Mouse (Mus musculus): ENCODE results near the gene Garnl3. TPM values are rescaled to one million over a fixed set of nuclear protein-coding genes. Genes with fewer than 3 reads are reported as not detected.
"Not testable (repeated sequence)": the region's sequence is repeated elsewhere in the genome, so short reads cannot be mapped to it uniquely, and the experiment has no call there.

Gene Garnl3
- polyA plus RNA-seq, 1 experiment: 46.5 TPM

GRCm38 (mm10) chr2:33032391-33033062 is 98.9 kb downstream of the Garnl3 start:
- no peaks in the 10 kb centered on the region for H3K4me1 ChIP-seq (ENCODE audit: control insufficient read depth, insufficient read depth, low read length)
- H3K27ac ChIP-seq (ENCODE audit: control insufficient read depth, insufficient read depth, low read depth, low read length): no peak overlapping the region
- no peak overlapping the region for H3K4me3 ChIP-seq (ENCODE audit: control insufficient read depth, low read depth, low read length)
- H3K27me3 ChIP-seq (ENCODE audit: control insufficient read depth, insufficient read depth, low read length): no peaks in the 10 kb centered on the region
- TF ChIP-seq POLR2A (IDR thresholded peaks at IDR 0.05; ENCODE audit: control insufficient read depth, low read depth, low read length): no peak
- peaks cover 4% of the 10 kb centered on the region for H3K36me3 ChIP-seq (ENCODE audit: control insufficient read depth, insufficient read depth, low read length)

- no peaks in the 10 kb centered on the region for H3K27me3 ChIP-seq (ENCODE audit: control insufficient read depth, insufficient read depth, low read length)
- no peak overlapping the region for H3K4me3 ChIP-seq (ENCODE audit: control insufficient read depth, low read depth, low read length)
- no peak overlapping the region for H3K27ac ChIP-seq (ENCODE audit: control insufficient read depth, insufficient read depth, low read depth, low read length)
- no peak for TF ChIP-seq CTCF (IDR thresholded peaks at IDR 0.05; ENCODE audit: control insufficient read depth, insufficient read depth, insufficient replicate concordance, low read depth, low read length)
- TF ChIP-seq POLR2A (IDR thresholded peaks at IDR 0.05; ENCODE audit: control insufficient read depth, low read depth, low read length): no peak
- peaks cover 2% of the 10 kb centered on the region for H3K36me3 ChIP-seq (ENCODE audit: control insufficient read depth, insufficient read depth, low read length)
- H3K4me1 ChIP-seq (ENCODE audit: control insufficient read depth, insufficient read depth, low read length): no peaks in the 10 kb centered on the region
Observed at GRCm38 (mm10) chr2:33025040-33025439, 106.4 kb downstream of the Garnl3 start.

DNA sequence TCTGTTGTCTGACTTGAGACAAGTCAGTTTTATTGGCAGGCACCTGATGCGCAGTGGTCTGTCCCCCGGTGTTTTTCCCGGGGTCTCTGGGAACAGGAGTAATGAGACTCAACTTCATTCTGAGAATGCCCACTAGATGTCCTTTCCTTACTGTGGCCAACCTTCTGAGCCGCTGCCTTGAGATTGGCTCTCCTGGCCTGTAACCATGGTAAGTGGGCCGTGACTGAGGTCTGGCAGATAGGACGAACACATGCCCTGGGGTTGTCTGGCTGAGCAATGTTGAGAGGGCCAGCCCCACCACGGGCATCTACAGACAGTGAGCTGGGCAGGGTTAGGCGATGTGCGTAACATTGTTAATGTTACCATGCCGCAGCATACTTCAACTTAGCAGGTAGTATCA is 106.9 kb downstream of the Garnl3 start:
- H3K36me3 ChIP-seq (ENCODE audit: control insufficient read depth, insufficient read depth, low read length): peaks cover 2% of the 10 kb centered on the region
- H3K4me3 ChIP-seq (ENCODE audit: control insufficient read depth, low read depth, low read length): no peak overlapping the region
- TF ChIP-seq CTCF (IDR thresholded peaks at IDR 0.05; ENCODE audit: control insufficient read depth, insufficient read depth, insufficient replicate concordance, low read depth, low read length) (no peak), POLR2A (IDR thresholded peaks at IDR 0.05; ENCODE audit: control insufficient read depth, low read depth, low read length) (no peak)
- no peaks in the 10 kb centered on the region for H3K27me3 ChIP-seq (ENCODE audit: control insufficient read depth, insufficient read depth, low read length)
- H3K4me1 ChIP-seq (ENCODE audit: control insufficient read depth, insufficient read depth, low read length): no peaks in the 10 kb centered on the region
- H3K27ac ChIP-seq (ENCODE audit: control insufficient read depth, insufficient read depth, low read depth, low read length): no peak overlapping the region

- TF ChIP-seq POLR2A (IDR thresholded peaks at IDR 0.05; ENCODE audit: control insufficient read depth, low read depth, low read length) (no peak), CTCF (IDR thresholded peaks at IDR 0.05; ENCODE audit: control insufficient read depth, insufficient read depth, insufficient replicate concordance, low read depth, low read length) (no peak)
- H3K36me3 ChIP-seq (ENCODE audit: control insufficient read depth, insufficient read depth, low read length): no peaks in the 10 kb centered on the region; the same call in 1 of the 2 replicates
- H3K27ac ChIP-seq (ENCODE audit: control insufficient read depth, insufficient read depth, low read depth, low read length): no peak overlapping the region
- H3K4me3 ChIP-seq (ENCODE audit: control insufficient read depth, low read depth, low read length): no peak overlapping the region
- H3K4me1 ChIP-seq (ENCODE audit: control insufficient read depth, insufficient read depth, low read length): no peaks in the 10 kb centered on the region
- H3K27me3 ChIP-seq (ENCODE audit: control insufficient read depth, insufficient read depth, low read length): no peaks in the 10 kb centered on the region
Observed at GRCm38 (mm10) chr2:33022846-33023245, 108.6 kb downstream of the Garnl3 start.

DNA sequence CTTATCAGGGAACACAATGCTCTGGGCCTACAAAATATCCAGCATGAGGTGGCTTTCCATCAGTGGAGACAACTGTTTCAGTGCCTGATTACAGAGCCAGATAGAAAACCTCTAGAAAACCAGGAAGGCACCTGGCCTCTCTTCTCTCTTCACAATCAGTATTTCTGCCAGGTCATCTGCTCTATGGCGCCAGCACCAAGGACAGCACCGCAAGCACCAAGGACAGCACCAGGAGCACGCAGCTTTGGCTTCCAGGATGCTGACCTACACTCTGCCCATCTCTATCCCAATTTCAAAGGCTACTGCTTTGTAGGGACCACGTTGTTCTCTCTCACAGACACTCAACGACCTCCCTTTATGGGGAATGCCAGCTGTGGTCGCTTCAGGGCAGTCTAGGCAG is 113.4 kb downstream of the Garnl3 start:
- Histone ChIP-seq H3K4me3 (ENCODE audit: control insufficient read depth, low read depth, low read length) (no peak overlapping the region), H3K4me1 (ENCODE audit: control insufficient read depth, insufficient read depth, low read length) (no peaks in the 10 kb centered on the region), H3K27ac (ENCODE audit: control insufficient read depth, insufficient read depth, low read depth, low read length) (no peak overlapping the region), H3K27me3 (ENCODE audit: control insufficient read depth, insufficient read depth, low read length) (no peaks in the 10 kb centered on the region), H3K36me3 (ENCODE audit: control insufficient read depth, insufficient read depth, low read length) (no peaks in the 10 kb centered on the region; the same call in 1 of the 2 replicates)
- TF ChIP-seq CTCF (IDR thresholded peaks at IDR 0.05; ENCODE audit: control insufficient read depth, insufficient read depth, insufficient replicate concordance, low read depth, low read length): no peak
- TF ChIP-seq POLR2A (IDR thresholded peaks at IDR 0.05; ENCODE audit: control insufficient read depth, low read depth, low read length): no peak

DNA sequence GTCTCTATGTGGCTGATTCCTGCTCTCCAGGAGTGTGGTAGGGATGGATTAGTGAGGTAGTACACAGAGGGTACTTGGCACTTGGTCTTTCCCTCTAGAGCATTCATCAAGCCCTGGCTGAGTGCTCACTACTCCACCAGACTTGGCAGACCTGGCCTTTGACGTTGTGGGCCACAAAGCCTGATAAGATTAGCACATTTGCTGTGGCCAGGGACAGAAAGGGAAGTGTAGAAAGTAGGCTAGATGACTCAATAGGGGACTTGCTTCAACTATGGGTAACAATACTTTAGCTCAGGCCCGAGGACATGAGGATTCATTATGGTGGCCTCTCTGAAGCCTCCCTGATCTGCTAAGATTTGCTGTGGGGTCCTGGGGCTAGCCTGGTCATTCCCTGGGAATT is 114.3 kb downstream of the Garnl3 start:
- H3K27ac ChIP-seq (ENCODE audit: control insufficient read depth, insufficient read depth, low read depth, low read length): no peak overlapping the region
- no peaks in the 10 kb centered on the region; the same call in 1 of the 2 replicates for H3K36me3 ChIP-seq (ENCODE audit: control insufficient read depth, insufficient read depth, low read length)
- no peaks in the 10 kb centered on the region for H3K27me3 ChIP-seq (ENCODE audit: control insufficient read depth, insufficient read depth, low read length)
- TF ChIP-seq CTCF (IDR thresholded peaks at IDR 0.05; ENCODE audit: control insufficient read depth, insufficient read depth, insufficient replicate concordance, low read depth, low read length) (no peak), POLR2A (IDR thresholded peaks at IDR 0.05; ENCODE audit: control insufficient read depth, low read depth, low read length) (no peak)
- no peak overlapping the region for H3K4me3 ChIP-seq (ENCODE audit: control insufficient read depth, low read depth, low read length)
- no peaks in the 10 kb centered on the region for H3K4me1 ChIP-seq (ENCODE audit: control insufficient read depth, insufficient read depth, low read length)

DNA sequence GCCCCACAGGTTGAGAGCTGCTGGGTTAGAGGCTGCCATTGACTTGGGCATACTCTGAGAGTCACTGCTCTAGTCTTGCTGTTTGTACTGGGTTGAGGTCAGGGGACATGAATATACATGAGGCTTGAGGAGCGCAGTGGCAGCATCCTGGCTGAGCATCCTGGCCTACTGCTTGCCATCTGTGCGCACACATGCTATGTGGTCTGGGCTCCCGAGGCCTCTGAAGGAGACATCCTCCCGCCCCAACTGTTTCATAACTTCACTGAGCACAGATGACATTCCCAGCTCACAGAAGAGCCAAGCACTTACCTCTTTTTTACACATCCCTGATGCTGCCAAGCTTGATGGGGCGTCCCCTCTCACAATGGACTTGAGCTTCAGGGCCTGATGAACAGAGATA is 116.6 kb downstream of the Garnl3 start:
- Histone ChIP-seq H3K36me3 (ENCODE audit: control insufficient read depth, insufficient read depth, low read length) (no peaks in the 10 kb centered on the region; the same call in 1 of the 2 replicates), H3K27ac (ENCODE audit: control insufficient read depth, insufficient read depth, low read depth, low read length) (no peak overlapping the region), H3K4me1 (ENCODE audit: control insufficient read depth, insufficient read depth, low read length) (no peaks in the 10 kb centered on the region; the same call in 1 of the 2 replicates), H3K4me3 (ENCODE audit: control insufficient read depth, low read depth, low read length) (no peak overlapping the region), H3K27me3 (ENCODE audit: control insufficient read depth, insufficient read depth, low read length) (no peaks in the 10 kb centered on the region)
- TF ChIP-seq POLR2A (IDR thresholded peaks at IDR 0.05; ENCODE audit: control insufficient read depth, low read depth, low read length) (no peak), CTCF (IDR thresholded peaks at IDR 0.05; ENCODE audit: control insufficient read depth, insufficient read depth, insufficient replicate concordance, low read depth, low read length) (no peak)

- H3K27ac ChIP-seq (ENCODE audit: control insufficient read depth, insufficient read depth, low read depth, low read length); H3K36me3 ChIP-seq (ENCODE audit: control insufficient read depth, insufficient read depth, low read length); H3K27me3 ChIP-seq (ENCODE audit: control insufficient read depth, insufficient read depth, low read length); H3K4me3 ChIP-seq (ENCODE audit: control insufficient read depth, low read depth, low read length); H3K4me1 ChIP-seq (ENCODE audit: control insufficient read depth, insufficient read depth, low read length): not testable (repeated sequence)
Observed at GRCm38 (mm10) chr2:33009055-33009454, 122.4 kb downstream of the Garnl3 start.
